Mouse (Mus musculus) forebrain, embryonic 13.5 days (tissue): Measurements from ENCODE around the gene Srrm3. TPM values are rescaled to one million over a fixed set of nuclear protein-coding genes. Genes with fewer than 3 reads are reported as not detected.

Experiments used
- microRNA-seq: library from miRNA; unstranded; fragments of <30 nt; microRNA quantifications from one replicate; pipeline ENCODE4, GENCODE M21; 2016
- polyA plus RNA-seq: library from polyadenylated mRNA; unstranded; fragments of >200 nt; fragmentation: Nextera tagmentation; extraction: Ambion mirVana; gene quantifications from 2 replicates; pipeline ENCODE4 v1.2.1, GENCODE M21; 2015

Srrm3 gene
- polyA plus RNA-seq, 1 experiment from 2014 or later: 52.8 TPM

Small RNAs within 50 kb of the gene (microRNA-seq; reads per million reads assigned to microRNA genes)
- not detected for gene Gm23268

Other genes starting within 250 kb of the Srrm3 start
- gene Ccl26, start 243.3 kb upstream of the Srrm3 start, polyA plus RNA-seq: not detected in 2 replicates
- 1.3 and 2.1 TPM in 2 replicates for gene Ccl24, start 233.8 kb upstream of the Srrm3 start, polyA plus RNA-seq
- gene Rhbdd2, start 174.3 kb upstream of the Srrm3 start, polyA plus RNA-seq: 56.3 and 66.2 TPM in 2 replicates
- gene Por, start 136.9 kb upstream of the Srrm3 start, polyA plus RNA-seq: 102 and 121 TPM in 2 replicates
- 67.0 and 69.7 TPM in 2 replicates for gene Tmem120a, start 62.4 kb upstream of the Srrm3 start, polyA plus RNA-seq
- 0.26 and 0.41 TPM in 2 replicates for gene Styxl1, start 28.5 kb upstream of the Srrm3 start, polyA plus RNA-seq
- gene Mdh2, start 28.4 kb upstream of the Srrm3 start, polyA plus RNA-seq: 558 and 564 TPM in 2 replicates
- 3.9 and 4.3 TPM in 2 replicates for gene Hspb1, start 81.0 kb downstream of the Srrm3 start, polyA plus RNA-seq
- 424 and 485 TPM in 2 replicates for gene Ywhag, start 127.7 kb downstream of the Srrm3 start, polyA plus RNA-seq
- gene Ssc4d, start 167.6 kb downstream of the Srrm3 start, polyA plus RNA-seq: 0.48 TPM in 2 replicates
- gene Zp3, start 173.2 kb downstream of the Srrm3 start, polyA plus RNA-seq: not detected in 2 replicates
- 25.5 and 27.2 TPM in 2 replicates for gene Dtx2, start 187.9 kb downstream of the Srrm3 start, polyA plus RNA-seq
- not detected in 2 replicates for gene Upk3b, start 231.6 kb downstream of the Srrm3 start, polyA plus RNA-seq
- gene Upk3bl, start 247.6 kb downstream of the Srrm3 start, polyA plus RNA-seq: not detected in 2 replicates